Mouse (Mus musculus): ENCODE results near the gene Olfr1390. TPM values are rescaled to one million over a fixed set of nuclear protein-coding genes. Genes with fewer than 3 reads are reported as not detected.

Olfr1390 gene
- polyA plus RNA-seq, 1 experiment: not detected

Other genes with a start within 250 kb of the Olfr1390 start
- not detected in 2 replicates for gene Olfr1396, start 220.3 kb upstream of the Olfr1390 start, polyA plus RNA-seq (2012; rRNA removed)
- 0.04 TPM in 1 of 2 replicates, not detected in the other for gene Olfr1395, start 192.9 kb upstream of the Olfr1390 start, polyA plus RNA-seq (2012; rRNA removed)
- not detected in 2 replicates for gene Olfr1394, start 180.8 kb upstream of the Olfr1390 start, polyA plus RNA-seq (2012; rRNA removed)
- gene Btnl9, start 148.0 kb upstream of the Olfr1390 start, polyA plus RNA-seq (2012; rRNA removed): 0.04 TPM in 1 of 2 replicates, not detected in the other
- 22.1 and 25.0 TPM in 2 replicates for gene Zfp62, start 131.9 kb upstream of the Olfr1390 start, polyA plus RNA-seq (2012; rRNA removed)
- gene Mgat1, start 91.0 kb upstream of the Olfr1390 start, polyA plus RNA-seq (2012; rRNA removed): 68.1 and 73.7 TPM in 2 replicates
- gene Olfr1393, start 56.9 kb upstream of the Olfr1390 start, polyA plus RNA-seq (2012; rRNA removed): 0.15 and 0.73 TPM in 2 replicates
- gene Olfr1392, start 49.9 kb upstream of the Olfr1390 start, polyA plus RNA-seq (2012; rRNA removed): 0.04 and 0.17 TPM in 2 replicates
- gene Olfr10, start 30.4 kb upstream of the Olfr1390 start, polyA plus RNA-seq (2012; rRNA removed): not detected in 2 replicates
- gene Olfr1391, start 12.4 kb upstream of the Olfr1390 start, polyA plus RNA-seq (2012; rRNA removed): not detected in 2 replicates
- not detected in 2 replicates for gene Olfr1389, start 87.9 kb downstream of the Olfr1390 start, polyA plus RNA-seq (2012; rRNA removed)
- 0.09 and 0.13 TPM in 2 replicates for gene Olfr1388, start 101.4 kb downstream of the Olfr1390 start, polyA plus RNA-seq (2012; rRNA removed)
- not detected in 2 replicates for gene Olfr1387, start 120.2 kb downstream of the Olfr1390 start, polyA plus RNA-seq (2012; rRNA removed)
- not detected in 2 replicates for gene Olfr1386, start 129.9 kb downstream of the Olfr1390 start, polyA plus RNA-seq (2012; rRNA removed)
- not detected in 2 replicates for gene Olfr1385, start 153.9 kb downstream of the Olfr1390 start, polyA plus RNA-seq (2012; rRNA removed)
- gene Olfr1384, start 171.5 kb downstream of the Olfr1390 start, polyA plus RNA-seq (2012; rRNA removed): not detected in 2 replicates
- not detected in 2 replicates for gene Olfr1383, start 184.5 kb downstream of the Olfr1390 start, polyA plus RNA-seq (2012; rRNA removed)
- gene Olfr1382, start 193.1 kb downstream of the Olfr1390 start, polyA plus RNA-seq (2012; rRNA removed): not detected in 2 replicates
- not detected in 2 replicates for gene Olfr1381, start 208.3 kb downstream of the Olfr1390 start, polyA plus RNA-seq (2012; rRNA removed)
- not detected in 2 replicates for gene Olfr1380, start 221.7 kb downstream of the Olfr1390 start, polyA plus RNA-seq (2012; rRNA removed)